Mouse (Mus musculus): ENCODE results near the gene Olfr373.

GRCm38 (mm10) chr8:72115202-72115601, 32.2 kb downstream of the Olfr373 start:
- no peak for TF ChIP-seq CTCF (IDR thresholded peaks at IDR 0.05; ENCODE audit: control insufficient read depth, insufficient read depth, insufficient read length)
- no peak for TF ChIP-seq MYOD1 (IDR thresholded peaks at IDR 0.05; ENCODE audit: control insufficient read depth, insufficient read length, low read depth)
- TF ChIP-seq USF1 (IDR thresholded peaks at IDR 0.05; ENCODE audit: low read depth) = no peak
- TF ChIP-seq CEBPB (IDR thresholded peaks at IDR 0.05; ENCODE audit: low read depth) = no peak
- no peak for TF ChIP-seq MAX (IDR thresholded peaks at IDR 0.05)

Measured in C2C12 (cell line).